Mouse (Mus musculus) midbrain, embryonic 14.5 days (tissue): ENCODE measurements at regions not wholly inside any gene's neighbourhood (a gene's known extent, or its start where the extent isn't known, plus 50 kb on each side); places are given as distances from the start of the nearest gene placed in this dataset.

Experiments
- ATAC-seq: fragments of 200-750 bp; cut with Nextera tagmentation; 2 replicates; pipeline ENCODE4 v1.8.0; 2017; ENCODE audit warnings: moderate number of reproducible peaks, moderate library complexity; ENCODE audit not compliant: low FRiP score, low TSS enrichment
- DNase-seq: peaks from one replicate; pipeline ENCODE4 v3.0.0-alpha.2; 2015
- H3K27ac ChIP-seq: fragments of 300-500 bp; sonication (generic); replicated peaks from 2 replicates; pipeline ENCODE4 v1.5.1; 2014; ENCODE audit warnings: mild to moderate bottlenecking, low read depth, low read length, moderate library complexity
- H3K27me3 ChIP-seq: fragments of 300-500 bp; sonication (generic); 2 replicates; pipeline ENCODE4 v1.6.1; 2014; ENCODE audit warnings: low read length, control low read depth, mixed read lengths; ENCODE audit not compliant: control insufficient read depth, insufficient read depth
- H3K36me3 ChIP-seq: fragments of 300-500 bp; sonication (generic); 2 replicates; pipeline ENCODE4 v1.6.1; 2014; ENCODE audit warnings: low read length, control low read depth; ENCODE audit not compliant: control insufficient read depth, insufficient read depth
- H3K4me1 ChIP-seq: fragments of 300-500 bp; sonication (generic); 2 replicates; pipeline ENCODE4 v1.6.1; 2014; ENCODE audit warnings: mild to moderate bottlenecking, antibody characterized with exemption, low read length, control low read depth; ENCODE audit not compliant: control insufficient read depth, insufficient read depth
- H3K4me2 ChIP-seq: fragments of 300-500 bp; sonication (generic); 2 replicates; pipeline ENCODE4 v1.6.1; 2014; ENCODE audit warnings: mild to moderate bottlenecking, low read length, moderate library complexity
- H3K4me3 ChIP-seq: fragments of 300-500 bp; sonication (generic); replicated peaks from 2 replicates; pipeline ENCODE4 v1.5.1; 2014; ENCODE audit warnings: low read depth, low read length
- H3K9ac ChIP-seq: fragments of 300-500 bp; sonication (generic); replicated peaks from 2 replicates; pipeline ENCODE4 v1.6.1; 2014; ENCODE audit warnings: mild to moderate bottlenecking, low read length, moderate library complexity
- H3K9me3 ChIP-seq: fragments of 300-500 bp; sonication (generic); 2 replicates; pipeline ENCODE4 v1.6.1; 2016; ENCODE audit warnings: low read length, control low read depth, mixed read lengths; ENCODE audit not compliant: control insufficient read depth
- WGBS: fragments of 180-500 bp; shearing (Covaris S2); extraction: QIAGEN DNeasy Blood & Tissue Kit; methylation state at CpG from one replicate; pipeline ENCODE4 v1.1.7; 2014; 5-methylcytosine and 5-hydroxymethylcytosine counted together

DNA sequence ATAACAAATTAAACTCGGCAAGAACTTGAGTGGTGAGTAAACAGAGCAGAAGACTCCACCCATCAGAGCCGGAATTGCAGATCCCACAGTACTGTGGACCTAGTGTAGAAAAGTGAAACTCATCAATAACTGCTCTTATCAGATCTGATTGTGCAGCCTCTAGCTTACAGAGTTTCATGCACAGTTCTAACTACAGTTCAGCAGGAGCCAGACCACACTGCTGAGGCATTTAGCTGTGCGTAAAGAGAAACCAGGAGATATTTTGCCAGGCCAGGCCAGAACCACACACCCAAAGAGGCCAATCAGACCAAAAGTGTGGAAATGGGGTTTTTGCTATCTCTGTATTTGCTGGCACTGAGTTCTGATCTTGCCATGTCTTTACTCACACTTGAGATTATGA, 71.9 kb upstream of the Ptgfr start:
- Histone ChIP-seq H3K4me1 (no peaks in the 10 kb centered on the region), H3K9me3 (no peaks in the 10 kb centered on the region), H3K36me3 (no peaks in the 10 kb centered on the region), H3K27ac (no peak overlapping the region), H3K4me3 (no peak overlapping the region), H3K4me2 (no peak overlapping the region), H3K27me3 (no peaks in the 10 kb centered on the region), H3K9ac (no peak overlapping the region)
- ATAC-seq: no peak
- no peak for DNase-seq
- 81% methylated on average over 3 of the region's 3 CpGs for WGBS

DNA sequence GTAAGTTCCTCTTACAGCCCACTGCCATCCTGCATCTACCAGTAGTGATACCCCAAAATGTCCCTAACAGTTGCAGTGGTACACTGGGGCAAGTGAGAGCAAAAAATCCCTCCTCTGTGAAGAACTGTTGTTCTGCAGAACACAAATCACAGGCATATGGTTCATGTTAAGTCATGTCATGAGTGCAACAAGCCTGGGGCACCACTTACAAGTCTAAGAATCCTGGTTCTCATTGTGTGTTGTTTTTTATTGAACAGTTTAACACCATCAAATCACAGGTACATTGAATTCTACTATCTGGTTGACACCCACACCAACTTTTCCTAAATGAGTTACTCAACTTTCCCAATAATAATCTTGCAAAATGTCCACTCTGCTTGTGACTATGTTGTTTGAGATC, 71.5 kb upstream of the Ptgfr start:
- no peak for DNase-seq
- H3K4me1 ChIP-seq: no peaks in the 10 kb centered on the region
- no peak overlapping the region for H3K4me2 ChIP-seq
- no peaks in the 10 kb centered on the region for H3K9me3 ChIP-seq
- ATAC-seq: no peak
- H3K4me3 ChIP-seq: no peak overlapping the region
- H3K27me3 ChIP-seq: no peaks in the 10 kb centered on the region
- H3K9ac ChIP-seq: no peak overlapping the region
- H3K36me3 ChIP-seq: no peaks in the 10 kb centered on the region
- no peak overlapping the region for H3K27ac ChIP-seq

DNA sequence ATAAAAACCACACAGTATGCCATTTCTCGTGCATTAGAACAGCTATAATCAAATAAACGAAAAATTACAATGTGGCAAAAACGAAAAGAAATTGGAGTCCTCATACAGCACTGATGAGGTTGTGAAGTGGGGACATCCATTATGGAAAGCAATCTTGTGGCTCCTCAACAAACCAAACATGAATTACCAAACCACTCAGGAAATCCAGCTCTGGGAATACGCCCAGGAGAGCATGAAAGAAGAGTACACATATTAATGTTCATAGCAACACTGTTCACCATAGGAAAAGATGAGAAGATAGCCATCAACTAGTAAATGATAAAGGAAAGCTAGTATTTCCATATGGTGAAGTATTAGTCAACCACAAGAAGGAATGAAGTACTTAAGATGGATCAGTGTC, 68.3 kb upstream of the Ptgfr start:
- H3K4me2 ChIP-seq: no peak overlapping the region
- ATAC-seq: no peak
- DNase-seq: no peak
- no peaks in the 10 kb centered on the region for H3K27me3 ChIP-seq
- H3K9me3 ChIP-seq: no peaks in the 10 kb centered on the region
- H3K9ac ChIP-seq: no peak overlapping the region
- no peaks in the 10 kb centered on the region for H3K36me3 ChIP-seq
- H3K27ac ChIP-seq: no peak overlapping the region
- no peaks in the 10 kb centered on the region for H3K4me1 ChIP-seq
- H3K4me3 ChIP-seq: no peak overlapping the region
- 94% methylated on average over 4 of the region's 4 CpGs for WGBS

DNA sequence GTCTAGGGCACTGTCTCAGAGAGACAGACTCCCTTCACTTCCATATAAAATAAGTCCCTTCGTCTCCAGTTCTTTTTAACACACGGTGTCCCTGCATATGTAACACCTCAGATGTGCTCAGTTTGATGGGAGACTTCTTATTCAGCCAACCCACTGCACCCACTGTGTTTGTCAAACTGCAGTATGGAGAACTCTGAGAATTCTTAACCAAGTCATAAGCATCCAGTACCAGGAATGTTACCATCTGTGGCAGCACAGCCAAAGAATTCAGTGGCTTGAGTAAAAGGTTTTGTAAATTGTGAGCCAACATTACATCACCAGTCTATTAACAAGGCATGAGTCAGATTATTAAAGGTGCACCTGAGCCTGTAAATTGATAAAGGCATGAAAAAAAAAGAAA, 65.7 kb upstream of the Ptgfr start:
- no peak overlapping the region for H3K4me2 ChIP-seq
- WGBS: 95% methylated on average over 2 of the region's 2 CpGs

DNA sequence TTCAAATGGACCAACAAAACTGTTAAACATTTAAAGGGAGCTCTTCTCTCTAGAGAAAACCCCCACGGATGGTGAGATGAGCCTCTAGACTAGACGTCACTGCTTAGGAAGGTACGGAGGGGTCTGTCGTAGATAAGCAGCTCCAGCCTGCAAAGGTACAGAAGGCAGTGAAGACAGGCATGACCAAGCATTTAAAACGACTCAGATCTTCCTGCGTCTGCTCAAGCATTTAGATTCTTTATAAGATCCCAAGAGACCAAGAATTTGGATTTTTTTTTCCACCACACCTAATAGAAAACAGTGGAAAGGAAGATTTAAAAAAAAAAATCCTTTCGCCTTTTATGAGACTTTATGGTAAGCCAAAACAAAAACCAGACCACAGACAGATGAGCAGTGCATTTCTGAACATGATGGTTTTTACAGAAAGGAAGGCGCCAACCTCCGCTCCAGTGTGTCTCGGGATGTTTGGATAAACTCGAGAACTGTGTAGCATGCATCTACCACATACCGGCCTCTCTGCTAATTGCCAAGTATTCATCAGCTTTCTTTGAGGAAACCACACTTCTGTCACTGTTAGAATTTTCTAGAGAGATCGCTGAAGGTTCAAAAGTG, 64.9 kb upstream of the Ptgfr start:
- Histone ChIP-seq H3K27me3 (no peaks in the 10 kb centered on the region), H3K9ac (no peak overlapping the region), H3K4me1 (no peaks in the 10 kb centered on the region), H3K9me3 (no peaks in the 10 kb centered on the region), H3K27ac (no peak overlapping the region), H3K4me2 (no peak overlapping the region), H3K36me3 (no peaks in the 10 kb centered on the region), H3K4me3 (no peak overlapping the region)
- DNase-seq (no peak), ATAC-seq (no peak)
- 80% methylated on average over 13 of the region's 13 CpGs for WGBS

More for the DNA sequence above, 65.7 kb upstream of the Ptgfr start:
- Histone ChIP-seq H3K9me3 (no peaks in the 10 kb centered on the region), H3K4me3 (no peak overlapping the region), H3K27me3 (no peaks in the 10 kb centered on the region), H3K4me1 (no peaks in the 10 kb centered on the region), H3K27ac (no peak overlapping the region), H3K36me3 (no peaks in the 10 kb centered on the region), H3K9ac (no peak overlapping the region)
- DNase-seq: no peak
- no peak for ATAC-seq

DNA sequence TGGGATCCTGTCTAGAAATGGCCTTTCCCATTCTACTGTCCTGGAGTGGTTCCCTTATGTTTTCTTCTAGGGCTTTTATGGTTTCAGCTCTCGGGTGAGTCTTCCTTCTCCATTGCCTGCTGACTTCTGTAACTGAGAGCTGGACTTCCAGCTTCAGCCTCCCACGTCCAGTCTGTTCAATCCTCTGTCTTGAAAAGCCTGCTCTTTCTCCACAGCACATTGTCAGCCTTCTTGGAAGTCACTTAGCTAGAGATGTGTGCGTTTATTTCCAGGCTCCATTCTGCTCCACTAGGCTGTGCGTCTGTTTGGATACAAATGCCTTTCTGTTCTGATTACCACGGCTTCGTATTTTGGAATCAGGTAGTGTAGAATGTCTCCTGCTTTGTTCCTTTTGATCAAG, 62.2 kb upstream of the Ptgfr start:
- Histone ChIP-seq H3K4me2 (no peak overlapping the region), H3K9ac (no peak overlapping the region), H3K36me3 (no peaks in the 10 kb centered on the region), H3K4me1 (no peaks in the 10 kb centered on the region), H3K27me3 (no peaks in the 10 kb centered on the region), H3K9me3 (no peaks in the 10 kb centered on the region), H3K4me3 (no peak overlapping the region), H3K27ac (no peak overlapping the region)
- no peak for DNase-seq
- 87% methylated on average over 6 of the region's 6 CpGs for WGBS
- no peak for ATAC-seq

DNA sequence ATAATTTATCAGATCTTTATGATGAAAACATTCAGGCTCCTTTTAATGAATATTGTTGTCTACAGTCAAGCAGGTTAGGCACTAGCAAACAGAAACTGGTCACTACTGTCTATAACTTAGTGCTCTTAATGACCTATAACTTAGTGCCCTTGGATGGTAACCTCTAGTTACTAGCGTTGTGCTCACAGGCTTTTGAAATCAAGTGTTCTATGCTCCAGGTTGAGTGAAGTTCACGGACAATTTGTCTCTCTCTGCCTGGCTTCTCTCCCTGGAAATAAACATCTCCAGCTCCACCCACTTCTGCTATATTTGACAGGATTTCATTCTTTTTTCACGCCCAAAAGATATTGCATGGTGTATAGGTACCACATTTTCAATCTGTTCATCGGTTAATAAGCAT, 61.7 kb upstream of the Ptgfr start:
- DNase-seq: no peak
- Histone ChIP-seq H3K27ac (no peak overlapping the region), H3K36me3 (no peaks in the 10 kb centered on the region), H3K4me1 (no peaks in the 10 kb centered on the region), H3K4me2 (no peak overlapping the region), H3K9ac (no peak overlapping the region), H3K27me3 (no peaks in the 10 kb centered on the region), H3K9me3 (no peaks in the 10 kb centered on the region), H3K4me3 (no peak overlapping the region)
- 92% methylated on average over 4 of the region's 4 CpGs for WGBS
- no peak for ATAC-seq

DNA sequence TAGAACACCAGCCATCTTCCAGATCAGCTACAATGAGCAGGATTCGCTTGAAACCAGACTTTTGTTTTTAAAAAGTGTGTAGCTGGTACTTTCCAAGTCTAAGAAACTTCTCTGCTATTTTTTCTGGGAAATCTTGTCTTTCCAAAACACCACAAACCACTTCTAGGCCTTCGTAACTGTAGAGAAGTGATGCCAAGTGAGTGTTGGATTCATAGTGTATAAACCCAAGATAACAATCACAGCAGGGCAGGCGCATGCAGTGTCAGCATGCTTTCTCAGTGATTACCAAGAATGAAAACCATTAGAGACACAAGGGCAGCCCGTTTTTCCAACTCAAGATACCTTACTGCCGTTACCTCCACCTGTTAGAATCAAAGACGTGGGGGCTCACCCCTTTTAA, 58.9 kb upstream of the Ptgfr start:
- Histone ChIP-seq H3K4me2 (no peak overlapping the region), H3K9ac (no peak overlapping the region), H3K4me3 (no peak overlapping the region), H3K4me1 (no peaks in the 10 kb centered on the region), H3K27ac (no peak overlapping the region), H3K36me3 (no peaks in the 10 kb centered on the region), H3K27me3 (no peaks in the 10 kb centered on the region), H3K9me3 (no peaks in the 10 kb centered on the region)
- WGBS: 88% methylated on average over 6 of the region's 6 CpGs
- ATAC-seq (no peak), DNase-seq (no peak)

DNA sequence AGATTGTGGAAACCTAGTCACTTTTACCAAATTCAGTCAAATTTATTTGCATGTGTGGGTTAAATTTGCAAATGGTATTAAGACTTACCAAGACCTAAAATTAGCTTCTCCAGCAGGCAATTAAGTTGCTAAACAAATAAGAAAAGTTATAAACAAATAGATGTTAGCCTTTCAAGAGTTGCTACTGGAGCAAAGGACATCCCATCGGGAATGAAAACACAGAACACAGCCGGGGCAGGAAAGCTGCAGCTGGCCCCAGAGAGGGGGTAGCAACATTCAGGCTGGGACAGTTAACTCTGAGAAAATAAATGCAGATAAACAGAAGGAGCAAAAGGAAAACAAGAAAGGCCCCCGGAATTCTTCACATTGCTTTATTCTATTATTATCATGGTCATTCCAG, 57.3 kb upstream of the Ptgfr start:
- WGBS: 75% methylated on average over 3 of the region's 3 CpGs
- H3K9me3 ChIP-seq: no peaks in the 10 kb centered on the region
- no peaks in the 10 kb centered on the region for H3K27me3 ChIP-seq
- no peak overlapping the region for H3K27ac ChIP-seq
- no peak for ATAC-seq
- H3K4me3 ChIP-seq: no peak overlapping the region
- H3K4me1 ChIP-seq: no peaks in the 10 kb centered on the region
- H3K9ac ChIP-seq: no peak overlapping the region
- DNase-seq: no peak
- no peak overlapping the region for H3K4me2 ChIP-seq
- H3K36me3 ChIP-seq: no peaks in the 10 kb centered on the region
